Mouse (Mus musculus) ES-Bruce4 (cell line): ENCODE data around the gene Dmwd. TPM values are rescaled to one million over a fixed set of nuclear protein-coding genes. Genes with fewer than 3 reads are reported as not detected.

Experiments used
- H3K27ac ChIP-seq: 2 replicates; pipeline ENCODE4 v1.5.1; 2012; ENCODE audit warnings: low read length, inconsistent platforms; ENCODE audit not compliant: insufficient read depth
- H3K27me3 ChIP-seq: 2 replicates; pipeline ENCODE4 v1.6.1; 2012; ENCODE audit warnings: mild to moderate bottlenecking, low read length, inconsistent platforms; ENCODE audit not compliant: control insufficient read depth, poor library complexity, insufficient read depth, severe bottlenecking
- H3K36me3 ChIP-seq: 2 replicates; pipeline ENCODE4 v1.6.1; 2012; ENCODE audit warnings: inconsistent platforms, mild to moderate bottlenecking, low read length, moderate library complexity; ENCODE audit not compliant: control insufficient read depth, poor library complexity, insufficient read depth, severe bottlenecking
- H3K4me1 ChIP-seq: one replicate; pipeline ENCODE4 v1.8.1; 2011; ENCODE audit warnings: low read length; ENCODE audit not compliant: control insufficient read depth, insufficient read depth
- H3K4me3 ChIP-seq: 2 replicates; pipeline ENCODE4 v1.5.1; 2011; ENCODE audit warnings: low read depth, mild to moderate bottlenecking, low read length
- H3K9ac ChIP-seq: 2 replicates; pipeline ENCODE4 v1.6.1; 2012; ENCODE audit warnings: low read depth, mild to moderate bottlenecking, inconsistent platforms; ENCODE audit not compliant: poor library complexity, severe bottlenecking
- H3K9me3 ChIP-seq: replicated peaks from 2 replicates; pipeline ENCODE4 v1.6.1; 2012; ENCODE audit warnings: mild to moderate bottlenecking, low read length, inconsistent platforms; ENCODE audit not compliant: control insufficient read depth, poor library complexity, insufficient read depth, severe bottlenecking
- CTCF ChIP-seq: IDR thresholded peaks from one replicate; pipeline ENCODE4 v1.8.1; 2011; ENCODE audit warnings: low read depth, low read length
- EP300 ChIP-seq: IDR thresholded peaks from 2 replicates; pipeline ENCODE4 v1.6.1; 2011; ENCODE audit warnings: low read depth, low read length; ENCODE audit not compliant: insufficient read depth
- POLR2A ChIP-seq: IDR thresholded peaks from one replicate; pipeline ENCODE4 v1.8.1; 2011; ENCODE audit warnings: low read length; ENCODE audit not compliant: insufficient read depth
- polyA plus RNA-seq: library from polyadenylated mRNA; stranded (reverse); fragments of >200 nt; gene quantifications from 2 replicates; pipeline ENCODE4 v1.2.4, GENCODE M21; 2011; ENCODE audit warnings: low read depth; ENCODE audit not compliant: missing spikeins, insufficient read depth, insufficient read length

Dmwd gene
- polyA plus RNA-seq, 1 experiment, result 45.1 TPM

DNA sequence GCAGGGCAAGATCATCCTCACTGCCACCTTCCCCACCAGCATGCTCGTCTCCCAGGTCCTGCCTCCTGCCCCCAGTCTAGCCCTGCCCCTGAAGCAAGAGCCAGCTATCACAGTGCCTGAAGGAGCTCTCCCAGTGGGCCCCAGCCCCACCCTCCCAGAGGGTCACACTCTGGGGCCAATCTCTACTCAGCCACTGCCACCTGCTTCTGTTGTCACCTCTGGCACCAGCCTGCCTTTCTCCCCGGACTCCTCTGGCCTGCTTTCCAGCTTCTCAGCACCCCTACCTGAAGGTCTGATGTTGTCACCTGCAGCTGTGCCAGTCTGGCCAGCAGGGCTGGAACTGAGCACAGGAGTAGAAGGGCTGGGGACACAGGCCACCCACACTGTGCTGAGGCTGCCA is 21.2 kb downstream of the Dmwd start:
- Histone ChIP-seq H3K4me1 (no peaks in the 10 kb centered on the region), H3K9ac (no peak overlapping the region), H3K9me3 (no peaks in the 10 kb centered on the region), H3K36me3 (no peaks in the 10 kb centered on the region), H3K27ac (no peak overlapping the region), H3K27me3 (no peaks in the 10 kb centered on the region), H3K4me3 (no peak overlapping the region)
- TF ChIP-seq POLR2A, result no peak
- no peak for TF ChIP-seq EP300
- TF ChIP-seq CTCF, result no peak

DNA sequence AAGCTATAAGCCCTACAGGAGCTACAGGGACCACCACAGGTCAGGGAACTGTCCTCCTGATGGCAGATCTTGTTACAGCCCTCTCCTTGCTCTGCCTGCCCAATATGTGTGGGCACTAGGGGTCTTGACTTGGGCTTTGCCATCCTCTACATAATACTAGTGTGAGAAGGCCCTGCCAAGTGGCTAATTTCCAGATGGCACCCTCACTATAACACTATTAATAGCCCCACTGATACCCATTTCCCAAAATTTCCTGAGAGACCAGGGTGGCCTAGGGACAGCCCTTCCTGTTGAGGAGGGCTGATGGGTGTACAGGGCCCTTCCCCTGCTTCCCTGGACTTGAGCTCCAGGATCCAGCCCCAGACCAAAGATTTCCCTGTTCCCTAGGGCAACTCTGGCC is 21.8 kb downstream of the Dmwd start:
- no peaks in the 10 kb centered on the region for H3K4me1 ChIP-seq
- H3K27me3 ChIP-seq, result no peaks in the 10 kb centered on the region
- no peak overlapping the region for H3K27ac ChIP-seq
- no peak for TF ChIP-seq POLR2A
- TF ChIP-seq CTCF, result no peak
- TF ChIP-seq EP300, result no peak
- H3K9ac ChIP-seq, result no peak overlapping the region
- H3K36me3 ChIP-seq, result no peaks in the 10 kb centered on the region
- H3K4me3 ChIP-seq, result no peak overlapping the region
- H3K9me3 ChIP-seq, result no peaks in the 10 kb centered on the region

DNA sequence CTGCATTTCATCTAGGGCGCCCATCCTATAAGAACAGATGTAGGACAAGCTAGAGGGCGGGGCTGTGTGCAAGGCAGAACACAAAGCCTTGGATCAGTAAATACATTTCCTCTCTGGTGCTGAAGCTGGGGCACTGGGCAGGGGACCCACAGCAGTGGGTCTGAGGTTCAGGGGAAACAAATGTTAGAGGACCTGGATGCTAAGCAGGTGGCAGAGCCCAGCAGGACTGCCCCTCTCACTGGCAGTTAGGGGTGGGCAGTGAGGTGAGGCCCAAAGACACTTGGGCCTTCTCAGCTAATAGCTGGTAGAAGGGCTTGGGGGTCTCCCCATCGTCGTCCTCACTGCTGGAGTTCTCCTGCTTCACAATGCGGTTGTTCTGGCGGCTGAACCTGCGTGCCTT is 22.8 kb downstream of the Dmwd start:
- Histone ChIP-seq H3K27me3 (no peaks in the 10 kb centered on the region), H3K36me3 (no peaks in the 10 kb centered on the region), H3K4me3 (no peak overlapping the region), H3K9ac (no peak overlapping the region), H3K4me1 (no peaks in the 10 kb centered on the region), H3K9me3 (no peaks in the 10 kb centered on the region), H3K27ac (no peak overlapping the region)
- TF ChIP-seq POLR2A (no peak), CTCF (no peak), EP300 (no peak)

DNA sequence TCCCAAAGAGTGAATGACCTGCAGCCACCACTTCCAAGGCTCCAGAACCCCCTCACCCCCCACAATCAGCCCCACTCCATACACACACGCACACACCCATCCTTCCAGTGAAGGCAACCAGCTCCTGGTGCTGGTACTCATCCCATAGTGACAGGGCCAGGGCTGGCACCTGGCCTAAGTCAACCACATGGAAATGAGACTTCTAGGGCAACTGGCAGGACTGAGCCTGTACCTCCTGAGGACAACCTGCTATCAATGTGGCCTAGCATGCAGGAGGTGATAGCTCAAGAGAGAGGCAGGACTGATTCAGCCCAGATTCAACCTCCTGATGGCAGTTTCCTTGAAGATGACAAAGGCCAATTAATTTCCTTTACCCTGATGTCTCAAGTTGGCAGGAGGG is 24.3 kb downstream of the Dmwd start:
- no peaks in the 10 kb centered on the region for H3K27me3 ChIP-seq
- no peak overlapping the region for H3K4me3 ChIP-seq
- no peaks in the 10 kb centered on the region for H3K36me3 ChIP-seq
- H3K27ac ChIP-seq, result no peak overlapping the region
- no peaks in the 10 kb centered on the region for H3K9me3 ChIP-seq
- no peaks in the 10 kb centered on the region for H3K4me1 ChIP-seq
- TF ChIP-seq POLR2A (no peak), EP300 (no peak), CTCF (no peak)
- H3K9ac ChIP-seq, result no peak overlapping the region

DNA sequence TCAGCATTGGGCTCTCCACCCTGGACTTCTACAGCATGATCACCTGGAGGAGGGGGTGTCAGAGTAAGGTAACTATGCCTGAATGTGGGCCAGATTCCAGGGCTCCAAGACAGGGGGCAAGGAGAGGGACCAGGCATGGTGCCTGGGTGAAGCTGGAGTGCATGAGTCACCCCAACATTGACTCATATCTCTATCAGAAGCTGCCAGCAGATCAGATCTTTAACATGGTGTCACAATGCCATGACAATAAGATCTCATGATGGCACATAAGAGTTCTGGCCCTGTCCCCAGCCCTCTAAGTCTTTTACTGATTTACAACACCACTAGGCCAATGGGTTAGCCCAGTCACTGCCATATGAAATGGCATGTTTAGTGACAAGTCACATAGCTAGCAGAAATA is 27.7 kb downstream of the Dmwd start:
- TF ChIP-seq POLR2A (no peak), CTCF (no peak), EP300 (no peak)

DNA sequence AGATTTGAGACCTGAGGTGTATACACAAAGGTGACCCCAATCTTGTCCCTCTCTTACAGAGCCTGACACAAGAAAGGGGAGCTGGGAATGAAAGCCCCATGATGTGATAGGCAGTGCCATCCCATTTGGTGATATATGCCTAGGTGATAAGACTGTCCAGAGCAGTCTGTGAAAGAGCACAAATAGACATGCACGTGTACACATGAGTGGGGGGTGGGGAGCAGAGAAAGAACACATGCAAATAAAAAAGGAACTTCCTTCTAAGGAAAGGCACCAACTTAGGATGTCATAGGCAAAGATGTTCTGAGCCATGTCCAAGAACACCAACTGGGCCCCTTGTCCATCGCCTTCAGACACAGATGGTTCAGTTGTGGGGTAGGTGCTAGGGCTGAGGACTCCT is 28.5 kb downstream of the Dmwd start:
- no peak overlapping the region for H3K9ac ChIP-seq
- no peak overlapping the region for H3K4me3 ChIP-seq
- TF ChIP-seq CTCF (no peak), EP300 (no peak), POLR2A (no peak)
- no peak overlapping the region for H3K27ac ChIP-seq
- no peaks in the 10 kb centered on the region for H3K36me3 ChIP-seq
- no peaks in the 10 kb centered on the region for H3K9me3 ChIP-seq
- H3K4me1 ChIP-seq, result no peaks in the 10 kb centered on the region
- H3K27me3 ChIP-seq, result no peaks in the 10 kb centered on the region

More for the DNA sequence above, 27.7 kb downstream of the Dmwd start:
- H3K9me3 ChIP-seq, result no peaks in the 10 kb centered on the region
- no peaks in the 10 kb centered on the region for H3K27me3 ChIP-seq
- no peak overlapping the region for H3K9ac ChIP-seq
- H3K4me1 ChIP-seq, result no peaks in the 10 kb centered on the region
- H3K4me3 ChIP-seq, result no peak overlapping the region
- no peaks in the 10 kb centered on the region for H3K36me3 ChIP-seq
- no peak overlapping the region for H3K27ac ChIP-seq
